Mouse (Mus musculus): ENCODE results near the gene Obscn. TPM values are rescaled to one million over a fixed set of nuclear protein-coding genes. Genes with fewer than 3 reads are reported as not detected.

Gene Obscn
- total RNA-seq, 2 experiments from 2014 or later: not detected

- ATAC-seq (ENCODE audit: poor library complexity, severe bottlenecking): peak; percentile 27; the same call in 1 of the 2 replicates
Measured at GRCm38 (mm10) chr11:58947798-58948528, 188.2 kb downstream of the Obscn start.

GRCm38 (mm10) chr11:58947306-58947705 is 188.9 kb downstream of the Obscn start:
- no peak for ATAC-seq (ENCODE audit: poor library complexity, severe bottlenecking)

Other genes with a start within 250 kb of the Obscn start
- gene Zfp39, start 232.2 kb downstream of the Obscn start, total RNA-seq (2015): 12.5 and 13.3 TPM in 2 replicates
- gene Zfp39, start 232.2 kb downstream of the Obscn start, total RNA-seq (2017): 8.2 and 8.6 TPM in 2 replicates
- gene Btnl10, start 218.5 kb downstream of the Obscn start, total RNA-seq (2015): 0.94 and 1.8 TPM in 2 replicates
- 1.2 and 2.8 TPM in 2 replicates for gene Btnl10, start 218.5 kb downstream of the Obscn start, total RNA-seq (2017)
- 42.6 and 42.9 TPM in 2 replicates for gene Rnf187, start 197.5 kb downstream of the Obscn start, total RNA-seq (2015)
- 49.7 and 61.7 TPM in 2 replicates for gene Rnf187, start 197.5 kb downstream of the Obscn start, total RNA-seq (2017)
- gene Hist3h2ba, start 187.5 kb downstream of the Obscn start, total RNA-seq (2015): 4.6 and 6.9 TPM in 2 replicates
- gene Hist3h2ba, start 187.5 kb downstream of the Obscn start, total RNA-seq (2017): 5.4 and 10.9 TPM in 2 replicates
- gene Hist3h2a, start 181.7 kb downstream of the Obscn start, total RNA-seq (2015): 20.6 and 24.9 TPM in 2 replicates
- gene Hist3h2a, start 181.7 kb downstream of the Obscn start, total RNA-seq (2017): 267 and 273 TPM in 2 replicates
- gene Trim17, start 181.7 kb downstream of the Obscn start, total RNA-seq (2015): not detected in 2 replicates
- 0.07 TPM in 1 of 2 replicates, not detected in the other for gene Trim17, start 181.7 kb downstream of the Obscn start, total RNA-seq (2017)
- gene Trim11, start 158.3 kb downstream of the Obscn start, total RNA-seq (2015): 22.2 and 26.7 TPM in 2 replicates
- gene Trim11, start 158.3 kb downstream of the Obscn start, total RNA-seq (2017): 30.0 and 33.2 TPM in 2 replicates
- 0.71 and 1.2 TPM in 2 replicates for gene Iba57, start 27.3 kb upstream of the Obscn start, total RNA-seq (2015)
- gene Iba57, start 27.3 kb upstream of the Obscn start, total RNA-seq (2017): 1.1 and 2.4 TPM in 2 replicates
- not detected in 2 replicates for gene Gjc2, start 46.8 kb upstream of the Obscn start, total RNA-seq (2015)
- not detected in 2 replicates for gene Gjc2, start 46.8 kb upstream of the Obscn start, total RNA-seq (2017)
- gene Guk1, start 55.8 kb upstream of the Obscn start, total RNA-seq (2015): 20.6 and 25.1 TPM in 2 replicates
- 13.8 and 20.1 TPM in 2 replicates for gene Guk1, start 55.8 kb upstream of the Obscn start, total RNA-seq (2017)
- 14.7 and 17.6 TPM in 2 replicates for gene Mrpl55, start 66.1 kb upstream of the Obscn start, total RNA-seq (2015)
- gene Mrpl55, start 66.1 kb upstream of the Obscn start, total RNA-seq (2017): 35.3 and 36.2 TPM in 2 replicates
- gene 2310033P09Rik, start 71.9 kb upstream of the Obscn start, total RNA-seq (2015): 8.3 and 8.6 TPM in 2 replicates
- gene 2310033P09Rik, start 71.9 kb upstream of the Obscn start, total RNA-seq (2017): 7.2 and 8.7 TPM in 2 replicates
- gene Arf1, start 91.9 kb upstream of the Obscn start, total RNA-seq (2015): 312 and 325 TPM in 2 replicates
- 342 and 408 TPM in 2 replicates for gene Arf1, start 91.9 kb upstream of the Obscn start, total RNA-seq (2017)
- not detected in 2 replicates for gene Wnt3a, start 154.3 kb upstream of the Obscn start, total RNA-seq (2015)
- not detected in 2 replicates for gene Wnt3a, start 154.3 kb upstream of the Obscn start, total RNA-seq (2017)
- not detected in 2 replicates for gene Wnt9a, start 170.5 kb upstream of the Obscn start, total RNA-seq (2015)
- not detected in 2 replicates for gene Wnt9a, start 170.5 kb upstream of the Obscn start, total RNA-seq (2017)
- gene Prss38, start 239.3 kb upstream of the Obscn start, total RNA-seq (2015): not detected in 2 replicates
- gene Prss38, start 239.3 kb upstream of the Obscn start, total RNA-seq (2017): not detected in 2 replicates